Comparison of ENCODE assay signal across 23 mouse cellular contexts in genomic region chr7:105619701-105620100, GRCm38 (mm10). TPM values are rescaled to one million over a fixed set of nuclear protein-coding genes. Genes with fewer than 3 reads are reported as not detected.
DNase-seq lines count a peak whose midpoint lies in the region; ATAC-seq and TF ChIP-seq lines count a peak whose summit lies in the region.
"Had no signal": no experiment of that assay in that cellular context is flagged by ENCODE, and none has a peak within 500 bp of the region (broad histone marks: within the 10 kb centered on the region; RNA-seq: fewer than 3 reads in every experiment).

No protein-coding gene starts in this region.

- WGBS in intestine, embryonic 15.5 days = 40% methylated on average over 3 of the region's 3 CpGs
- 51% methylated on average over 3 of the region's 3 CpGs for WGBS in intestine, embryonic 16.5 days
- 58% methylated on average over 3 of the region's 3 CpGs for WGBS in lung, embryonic 14.5 days
- 58% methylated on average over 3 of the region's 3 CpGs for WGBS in lung, adult 2 months
- 52% methylated on average over 3 of the region's 3 CpGs for WGBS in lung, embryonic 16.5 days
- 70% methylated on average over 3 of the region's 3 CpGs for WGBS in embryonic facial prominence, embryonic 14.5 days

- H3K27me3 ChIP-seq in intestine, embryonic 15.5 days (replicated peaks) = no peaks in the 10 kb centered on the region
- no peaks in the 10 kb centered on the region for H3K27me3 ChIP-seq in intestine, embryonic 16.5 days (replicated peaks; ENCODE audit: control insufficient read depth, insufficient read depth, low read length)
- no peaks in the 10 kb centered on the region for H3K27me3 ChIP-seq in lung, embryonic 14.5 days (ENCODE audit: insufficient read depth, low read length)
- no peaks in the 10 kb centered on the region for H3K27me3 ChIP-seq in lung, embryonic 16.5 days (ENCODE audit: control insufficient read depth, insufficient read depth, low read depth, low read length)
- H3K27me3 ChIP-seq in embryonic facial prominence, embryonic 14.5 days (replicated peaks; ENCODE audit: control insufficient read depth, insufficient read depth, low read length) = no peaks in the 10 kb centered on the region
- H3K27me3 ChIP-seq: embryonic facial prominence, embryonic 12.5 days; forebrain, embryonic 13.5 days; forebrain, embryonic 15.5 days had no signal

- 0 out of 2 replicates have a peak, but pooled peaks have one; percentile 12 for TF ChIP-seq CTCF in lung, embryonic 14.5 days (IDR thresholded peaks at IDR 0.05; ENCODE audit: low read depth)
- TF ChIP-seq CTCF in lung, adult 2 months (IDR thresholded peaks at IDR 0.05; ENCODE audit: insufficient read depth, low read length) = no peak

- no peak for TF ChIP-seq POLR2A in lung, adult 2 months (IDR thresholded peaks at IDR 0.05; ENCODE audit: borderline replicate concordance, extremely low read depth, low read depth, low read length)

- no peaks in the 10 kb centered on the region for H3K9me3 ChIP-seq in intestine, embryonic 15.5 days
- H3K9me3 ChIP-seq in intestine, embryonic 16.5 days (ENCODE audit: control insufficient read depth, low read length) = no peaks in the 10 kb centered on the region
- no peaks in the 10 kb centered on the region for H3K9me3 ChIP-seq in lung, embryonic 14.5 days (ENCODE audit: low read depth, low read length)
- no peaks in the 10 kb centered on the region for H3K9me3 ChIP-seq in lung, embryonic 16.5 days (ENCODE audit: control insufficient read depth, low read length)
- no peaks in the 10 kb centered on the region for H3K9me3 ChIP-seq in embryonic facial prominence, embryonic 14.5 days (ENCODE audit: control insufficient read depth, low read length)
- H3K9me3 ChIP-seq: embryonic facial prominence, embryonic 12.5 days; forebrain, embryonic 13.5 days; forebrain, embryonic 15.5 days had no signal

- no peak overlapping the region for H3K9ac ChIP-seq in intestine, embryonic 15.5 days
- no peak overlapping the region for H3K9ac ChIP-seq in intestine, embryonic 16.5 days (ENCODE audit: low read depth, low read length)
- no peak overlapping the region for H3K9ac ChIP-seq in lung, embryonic 14.5 days
- no peak overlapping the region for H3K9ac ChIP-seq in lung, embryonic 16.5 days (ENCODE audit: low read length)
- H3K9ac ChIP-seq in embryonic facial prominence, embryonic 14.5 days (ENCODE audit: low read depth, low read length) = no peak overlapping the region
- H3K9ac ChIP-seq: embryonic facial prominence, embryonic 12.5 days; forebrain, embryonic 13.5 days; forebrain, embryonic 15.5 days; forebrain, postnatal 0 days had no signal

- no peaks in the 10 kb centered on the region for H3K4me1 ChIP-seq in intestine, embryonic 15.5 days (replicated peaks)
- H3K4me1 ChIP-seq in intestine, embryonic 16.5 days (ENCODE audit: control insufficient read depth, insufficient read depth, low read length) = no peaks in the 10 kb centered on the region
- peaks cover 12% of the 10 kb centered on the region for H3K4me1 ChIP-seq in lung, embryonic 14.5 days (ENCODE audit: insufficient read depth)
- H3K4me1 ChIP-seq in lung, adult 2 months (ENCODE audit: control insufficient read depth, insufficient read depth, low read length) = peaks cover 9% of the 10 kb centered on the region; the same call in 1 of the 2 replicates
- H3K4me1 ChIP-seq in lung, embryonic 16.5 days (replicated peaks; ENCODE audit: control insufficient read depth, insufficient read depth, low read length) = peaks cover 22% of the 10 kb centered on the region
- H3K4me1 ChIP-seq in embryonic facial prominence, embryonic 14.5 days (ENCODE audit: control insufficient read depth, insufficient read depth, low read length) = no peaks in the 10 kb centered on the region
- H3K4me1 ChIP-seq: forebrain, embryonic 13.5 days; forebrain, embryonic 15.5 days had no signal

- H3K4me3 ChIP-seq in intestine, embryonic 15.5 days (replicated peaks) = no peak overlapping the region
- no peak overlapping the region for H3K4me3 ChIP-seq in intestine, embryonic 16.5 days (ENCODE audit: low read length)
- H3K4me3 ChIP-seq in lung, embryonic 14.5 days (ENCODE audit: low read depth, low read length) = no peak overlapping the region
- H3K4me3 ChIP-seq in lung, adult 2 months (replicated peaks; ENCODE audit: extremely low read depth, low read depth, low read length) = no peak overlapping the region
- H3K4me3 ChIP-seq in lung, embryonic 16.5 days (ENCODE audit: low read length) = no peak overlapping the region
- no peak overlapping the region for H3K4me3 ChIP-seq in embryonic facial prominence, embryonic 14.5 days (ENCODE audit: low read depth, low read length)
- H3K4me3 ChIP-seq: embryonic facial prominence, embryonic 12.5 days; forebrain, embryonic 13.5 days; forebrain, embryonic 15.5 days had no signal

- no peak overlapping the region for H3K27ac ChIP-seq in intestine, embryonic 15.5 days
- no peak overlapping the region for H3K27ac ChIP-seq in intestine, embryonic 16.5 days (ENCODE audit: low read length)
- H3K27ac ChIP-seq in lung, embryonic 14.5 days (ENCODE audit: low read depth) = peak overlapping the region; percentile 72
- H3K27ac ChIP-seq in lung, embryonic 16.5 days (ENCODE audit: low read length) = peak overlapping the region; percentile 93
- no peak overlapping the region for H3K27ac ChIP-seq in embryonic facial prominence, embryonic 14.5 days (replicated peaks; ENCODE audit: low read depth, low read length)
- H3K27ac ChIP-seq: forebrain, embryonic 13.5 days; forebrain, embryonic 15.5 days had no signal

- peaks cover 30% of the 10 kb centered on the region for H3K36me3 ChIP-seq in intestine, embryonic 15.5 days
- H3K36me3 ChIP-seq in intestine, embryonic 16.5 days (ENCODE audit: control insufficient read depth, insufficient read depth, low read length) = peaks cover 12% of the 10 kb centered on the region; the same call in 1 of the 2 replicates
- peaks cover 84% of the 10 kb centered on the region for H3K36me3 ChIP-seq in lung, embryonic 14.5 days (ENCODE audit: insufficient read depth)
- peaks cover 47% of the 10 kb centered on the region for H3K36me3 ChIP-seq in lung, embryonic 16.5 days (ENCODE audit: control insufficient read depth, insufficient read depth, low read length)
- peaks cover 77% of the 10 kb centered on the region for H3K36me3 ChIP-seq in embryonic facial prominence, embryonic 14.5 days (ENCODE audit: control insufficient read depth, insufficient read depth, low read length)

- H3K4me2 ChIP-seq in intestine, embryonic 15.5 days (replicated peaks) = no peak overlapping the region
- no peak overlapping the region for H3K4me2 ChIP-seq in intestine, embryonic 16.5 days (ENCODE audit: low read depth, low read length)
- H3K4me2 ChIP-seq in lung, embryonic 14.5 days = no peak overlapping the region
- H3K4me2 ChIP-seq in lung, embryonic 16.5 days (ENCODE audit: low read depth, low read length) = no peak overlapping the region
- H3K4me2 ChIP-seq in embryonic facial prominence, embryonic 14.5 days (ENCODE audit: low read depth, low read length) = no peak overlapping the region
- H3K4me2 ChIP-seq: embryonic facial prominence, embryonic 12.5 days; forebrain, embryonic 13.5 days; forebrain, embryonic 15.5 days had no signal

- ATAC-seq in intestine, embryonic 15.5 days = 0 out of 2 replicates have a peak, but pooled peaks have one; percentile 17
- no peak for ATAC-seq in intestine, embryonic 16.5 days
- peak; percentile 33; the same call in 1 of the 2 replicates for ATAC-seq in lung, embryonic 14.5 days (ENCODE audit: insufficient read depth)
- ATAC-seq in lung, embryonic 16.5 days (ENCODE audit: low read depth) = peak; percentile 38
- peak; percentile 37; the same call in 1 of the 2 replicates for ATAC-seq in embryonic facial prominence, embryonic 14.5 days (ENCODE audit: low read depth)
- ATAC-seq: forebrain, embryonic 13.5 days; forebrain, postnatal 0 days had no signal

- DNase-seq in lung, embryonic 14.5 days = no peak
- no peak for DNase-seq in lung, adult 2 months
- no peak for DNase-seq in lung, postnatal 10 days
- no peak for DNase-seq in embryonic facial prominence, embryonic 14.5 days (ENCODE audit: low spot score)
- no peak for DNase-seq in thymus, postnatal 4 days
- DNase-seq: adrenal gland, adult 2 months; adrenal gland, postnatal 10 days; adrenal gland, postnatal 25 days; cerebellum, adult 11 months; cerebellum, adult 18-20 months; cerebellum, adult 8-10 months; cerebellum, adult 9-11 months; cerebellum, postnatal 14 days; cerebellum, postnatal 36 days; embryo, embryonic 11 days; forebrain, postnatal 0 days had no signal

RNA-seq across cellular contexts. Expression of gene Trim3, which starts 13.7 kb away (rescaled TPM):
- polyA plus RNA-seq in intestine, embryonic 15.5 days (2015; fragmentation: Nextera tagmentation; extraction: Ambion mirVana) = 21.4 and 24.7 TPM in 2 replicates
- 18.0 and 19.1 TPM in 2 replicates for polyA plus RNA-seq in intestine, embryonic 16.5 days (2015; fragmentation: Nextera tagmentation; extraction: Ambion mirVana)
- polyA plus RNA-seq in lung, embryonic 14.5 days (2014; fragmentation: Nextera tagmentation; extraction: Ambion mirVana) = 43.8 and 45.3 TPM in 2 replicates
- 163 TPM in 2 replicates for polyA plus RNA-seq in lung, adult 2 months (2012; rRNA removed)
- polyA plus RNA-seq in lung, embryonic 16.5 days (2015; fragmentation: Nextera tagmentation; extraction: Ambion mirVana) = 61.8 and 67.0 TPM in 2 replicates
- 31.2 and 32.8 TPM in 2 replicates for polyA plus RNA-seq in embryonic facial prominence, embryonic 14.5 days (2014; fragmentation: Nextera tagmentation; extraction: Ambion mirVana)

RNA-seq across cellular contexts. Expression of gene Hpx, which starts 19.8 kb away (rescaled TPM):
- polyA plus RNA-seq in intestine, embryonic 15.5 days (2015; fragmentation: Nextera tagmentation; extraction: Ambion mirVana) = 3.8 and 4.8 TPM in 2 replicates
- polyA plus RNA-seq in intestine, embryonic 16.5 days (2015; fragmentation: Nextera tagmentation; extraction: Ambion mirVana) = 3.0 and 7.5 TPM in 2 replicates
- 0.57 and 0.59 TPM in 2 replicates for polyA plus RNA-seq in lung, embryonic 14.5 days (2014; fragmentation: Nextera tagmentation; extraction: Ambion mirVana)
- 2.6 and 3.8 TPM in 2 replicates for polyA plus RNA-seq in lung, adult 2 months (2012; rRNA removed)
- polyA plus RNA-seq in lung, embryonic 16.5 days (2015; fragmentation: Nextera tagmentation; extraction: Ambion mirVana) = 1.0 and 4.6 TPM in 2 replicates
- polyA plus RNA-seq in embryonic facial prominence, embryonic 14.5 days (2014; fragmentation: Nextera tagmentation; extraction: Ambion mirVana) = 0.38 and 0.40 TPM in 2 replicates
- polyA plus RNA-seq: forebrain, embryonic 11.5 days; forebrain, embryonic 13.5 days had no signal

RNA-seq across cellular contexts. Expression of gene Timm10b, which starts 20.2 kb away (rescaled TPM):
- 203 and 227 TPM in 2 replicates for polyA plus RNA-seq in intestine, embryonic 15.5 days (2015; fragmentation: Nextera tagmentation; extraction: Ambion mirVana)
- polyA plus RNA-seq in intestine, embryonic 16.5 days (2015; fragmentation: Nextera tagmentation; extraction: Ambion mirVana) = 188 and 200 TPM in 2 replicates
- 200 and 201 TPM in 2 replicates for polyA plus RNA-seq in lung, embryonic 14.5 days (2014; fragmentation: Nextera tagmentation; extraction: Ambion mirVana)
- polyA plus RNA-seq in lung, adult 2 months (2012; rRNA removed) = 95.7 and 110 TPM in 2 replicates
- 181 and 208 TPM in 2 replicates for polyA plus RNA-seq in lung, embryonic 16.5 days (2015; fragmentation: Nextera tagmentation; extraction: Ambion mirVana)
- polyA plus RNA-seq in embryonic facial prominence, embryonic 14.5 days (2014; fragmentation: Nextera tagmentation; extraction: Ambion mirVana) = 183 and 216 TPM in 2 replicates

RNA-seq across cellular contexts. Expression of gene Arfip2, which starts 20.5 kb away (rescaled TPM):
- polyA plus RNA-seq in intestine, embryonic 15.5 days (2015; fragmentation: Nextera tagmentation; extraction: Ambion mirVana) = 66.0 and 72.7 TPM in 2 replicates
- 69.9 and 74.7 TPM in 2 replicates for polyA plus RNA-seq in intestine, embryonic 16.5 days (2015; fragmentation: Nextera tagmentation; extraction: Ambion mirVana)
- 84.1 and 84.2 TPM in 2 replicates for polyA plus RNA-seq in lung, embryonic 14.5 days (2014; fragmentation: Nextera tagmentation; extraction: Ambion mirVana)
- polyA plus RNA-seq in lung, adult 2 months (2012; rRNA removed) = 63.9 and 71.2 TPM in 2 replicates
- polyA plus RNA-seq in lung, embryonic 16.5 days (2015; fragmentation: Nextera tagmentation; extraction: Ambion mirVana) = 78.0 and 81.5 TPM in 2 replicates
- polyA plus RNA-seq in embryonic facial prominence, embryonic 14.5 days (2014; fragmentation: Nextera tagmentation; extraction: Ambion mirVana) = 100 and 103 TPM in 2 replicates

RNA-seq across cellular contexts. Expression of gene Gm45799, which starts 20.7 kb away (rescaled TPM):
- 16.2 and 39.5 TPM in 2 replicates for polyA plus RNA-seq in intestine, embryonic 15.5 days (2015; fragmentation: Nextera tagmentation; extraction: Ambion mirVana)
- polyA plus RNA-seq in intestine, embryonic 16.5 days (2015; fragmentation: Nextera tagmentation; extraction: Ambion mirVana) = 27.7 and 34.6 TPM in 2 replicates
- polyA plus RNA-seq in lung, embryonic 14.5 days (2014; fragmentation: Nextera tagmentation; extraction: Ambion mirVana) = 22.9 and 31.9 TPM in 2 replicates
- polyA plus RNA-seq in lung, adult 2 months (2012; rRNA removed) = 243 and 295 TPM in 2 replicates
- 24.9 and 35.7 TPM in 2 replicates for polyA plus RNA-seq in lung, embryonic 16.5 days (2015; fragmentation: Nextera tagmentation; extraction: Ambion mirVana)
- polyA plus RNA-seq in embryonic facial prominence, embryonic 14.5 days (2014; fragmentation: Nextera tagmentation; extraction: Ambion mirVana) = 38.5 and 40.0 TPM in 2 replicates

Comparison
In these comparisons a context has a peak if more than half of its experiments do, and no peak if none do; other contexts are left out.
1. H3K27ac ChIP-seq: peak in lung, embryonic 14.5 days (single experiment) and lung, embryonic 16.5 days (single experiment); none in intestine, embryonic 15.5 days (single experiment), intestine, embryonic 16.5 days (single experiment) and embryonic facial prominence, embryonic 14.5 days (single experiment).